Comparison of ENCODE assay signal across 7 mouse cellular contexts in the genomic region with DNA sequence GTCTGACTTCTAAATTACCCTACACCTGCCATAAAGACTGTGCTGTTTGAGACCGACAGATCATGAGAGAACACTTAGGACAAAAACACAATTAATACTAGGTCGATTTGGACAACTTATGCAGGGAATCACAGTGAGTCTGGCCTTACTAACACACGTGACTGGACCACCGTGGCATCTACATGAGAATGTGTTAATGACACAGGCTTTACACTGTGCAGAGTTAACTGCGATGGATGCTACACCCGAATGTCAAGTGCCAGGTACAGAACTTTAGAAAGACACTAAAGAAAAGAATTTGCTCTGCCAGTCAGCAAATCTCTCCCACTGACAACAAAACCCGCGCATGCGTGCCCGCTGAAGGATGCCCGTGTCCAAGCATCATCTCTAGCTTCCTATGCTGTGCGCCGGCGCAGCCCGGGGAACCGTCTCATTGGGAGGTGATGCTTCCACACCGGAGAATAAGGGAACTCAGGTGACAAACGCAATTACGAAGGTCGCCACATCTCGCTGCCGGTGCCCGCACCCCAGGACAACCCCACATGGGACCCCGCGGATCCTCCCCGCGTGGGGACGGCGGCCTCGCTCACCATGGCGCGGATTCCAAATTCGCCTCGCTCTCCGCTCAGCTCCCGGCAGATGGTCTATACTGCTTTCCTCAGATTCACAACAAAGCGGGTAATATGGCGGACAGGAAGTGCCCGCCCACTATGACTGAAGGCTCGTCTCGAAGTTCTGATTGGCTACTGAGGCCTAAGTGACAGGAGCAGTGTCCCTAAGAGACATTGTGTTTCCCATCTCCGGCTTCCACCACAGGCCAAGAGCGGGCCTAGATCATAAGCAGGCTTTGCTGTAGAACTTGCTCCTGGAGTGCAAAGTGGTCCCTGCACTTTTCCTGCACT. TPM values are rescaled to one million over a fixed set of nuclear protein-coding genes. Genes with fewer than 3 reads are reported as not detected.
DNase-seq lines count a peak whose midpoint lies in the region; ATAC-seq and TF ChIP-seq lines count a peak whose summit lies in the region.
"Not testable (repeated sequence)": the region's sequence is repeated elsewhere in the genome, so short reads cannot be mapped to it uniquely, and the experiment has no call there.

A gene (minus strand): TSS at position 639 of the 902 bp plus-strand sequence.

- not testable (repeated sequence) for H3K4me3 ChIP-seq in embryonic facial prominence, embryonic 11.5 days (ENCODE audit: low read depth, low read length); forebrain, postnatal 0 days (ENCODE audit: low read depth, low read length); hindbrain, embryonic 11.5 days (ENCODE audit: low read depth, low read length); intestine, postnatal 0 days (ENCODE audit: low read depth, low read length); liver, embryonic 12.5 days; neural tube, embryonic 12.5 days

- not testable (repeated sequence) for H3K4me1 ChIP-seq in embryonic facial prominence, embryonic 11.5 days (ENCODE audit: control insufficient read depth, insufficient read depth, low read length); forebrain, postnatal 0 days (ENCODE audit: insufficient read depth); hindbrain, embryonic 11.5 days (replicated peaks; ENCODE audit: control insufficient read depth, insufficient read depth, low read length); intestine, postnatal 0 days (replicated peaks; ENCODE audit: control insufficient read depth, insufficient read depth, low read length); liver, embryonic 12.5 days; neural tube, embryonic 12.5 days

- not testable (repeated sequence) for H3K36me3 ChIP-seq in embryonic facial prominence, embryonic 11.5 days (replicated peaks; ENCODE audit: control insufficient read depth, insufficient read depth, low read depth, low read length); forebrain, postnatal 0 days (ENCODE audit: insufficient read depth); hindbrain, embryonic 11.5 days (ENCODE audit: control insufficient read depth, insufficient read depth, low read length); intestine, postnatal 0 days (ENCODE audit: control insufficient read depth, insufficient read depth); liver, embryonic 12.5 days; neural tube, embryonic 12.5 days

- no CpG with 5 or more reads among the region's 43 CpGs for WGBS in embryonic facial prominence, embryonic 11.5 days
- WGBS in forebrain, postnatal 0 days, result no CpG with 5 or more reads among the region's 43 CpGs
- WGBS in hindbrain, embryonic 11.5 days, result no CpG with 5 or more reads among the region's 43 CpGs
- no CpG with 5 or more reads among the region's 43 CpGs for WGBS in intestine, postnatal 0 days
- WGBS in liver, embryonic 12.5 days (ENCODE audit: insufficient replicate concordance), result no CpG with 5 or more reads among the region's 43 CpGs
- WGBS in neural tube, embryonic 12.5 days, result no CpG with 5 or more reads among the region's 43 CpGs

- H3K9ac ChIP-seq in embryonic facial prominence, embryonic 11.5 days (replicated peaks; ENCODE audit: low read length); forebrain, postnatal 0 days; hindbrain, embryonic 11.5 days (ENCODE audit: low read depth, low read length); intestine, postnatal 0 days (ENCODE audit: low read depth, low read length); liver, embryonic 12.5 days; neural tube, embryonic 12.5 days: not testable (repeated sequence)

- H3K27ac ChIP-seq in embryonic facial prominence, embryonic 11.5 days (replicated peaks; ENCODE audit: low read depth, low read length); forebrain, postnatal 0 days (ENCODE audit: low read depth, low read length); hindbrain, embryonic 11.5 days (ENCODE audit: low read depth, low read length); intestine, postnatal 0 days (ENCODE audit: low read depth, low read length); liver, embryonic 12.5 days; neural tube, embryonic 12.5 days: not testable (repeated sequence)

- not testable (repeated sequence) for H3K4me2 ChIP-seq in embryonic facial prominence, embryonic 11.5 days (ENCODE audit: low read depth, low read length); forebrain, postnatal 0 days (ENCODE audit: low read depth); hindbrain, embryonic 11.5 days (replicated peaks; ENCODE audit: low read depth, low read length); intestine, postnatal 0 days (replicated peaks; ENCODE audit: low read depth); liver, embryonic 12.5 days; neural tube, embryonic 12.5 days (replicated peaks)

- not testable (repeated sequence) for TF ChIP-seq CTCF in forebrain, postnatal 0 days (IDR thresholded peaks at IDR 0.05; ENCODE audit: low read depth); intestine, postnatal 0 days (IDR thresholded peaks at IDR 0.05; ENCODE audit: low read depth)

- H3K9me3 ChIP-seq in embryonic facial prominence, embryonic 11.5 days (replicated peaks; ENCODE audit: control insufficient read depth, low read length); forebrain, postnatal 0 days (ENCODE audit: low read length); hindbrain, embryonic 11.5 days (ENCODE audit: control insufficient read depth, low read length); intestine, postnatal 0 days (ENCODE audit: control insufficient read depth); liver, embryonic 12.5 days (replicated peaks); neural tube, embryonic 12.5 days: not testable (repeated sequence)

- DNase-seq in embryonic facial prominence, embryonic 11.5 days (ENCODE audit: low spot score); forebrain, postnatal 0 days; hindbrain, embryonic 11.5 days (ENCODE audit: low spot score): not testable (repeated sequence)

- not testable (repeated sequence) for H3K27me3 ChIP-seq in embryonic facial prominence, embryonic 11.5 days (ENCODE audit: control insufficient read depth, insufficient read depth, low read length); forebrain, postnatal 0 days (ENCODE audit: insufficient read depth, low read length); hindbrain, embryonic 11.5 days (ENCODE audit: control insufficient read depth, insufficient read depth, low read length); intestine, postnatal 0 days (replicated peaks; ENCODE audit: control insufficient read depth, insufficient read depth, low read length); liver, embryonic 12.5 days (replicated peaks); neural tube, embryonic 12.5 days (replicated peaks)

- peak; percentile 98 for ATAC-seq in embryonic facial prominence, embryonic 11.5 days (replicated peaks; ENCODE audit: insufficient number of reproducible peaks, low FRiP score, low TSS enrichment, low read depth)
- ATAC-seq in forebrain, postnatal 0 days, result peak; percentile 98
- peak; percentile 98 for ATAC-seq in hindbrain, embryonic 11.5 days (ENCODE audit: low FRiP score)
- ATAC-seq in intestine, postnatal 0 days, result peak; percentile 96
- ATAC-seq in liver, embryonic 12.5 days, result peak; percentile 84
- peak; percentile 95 for ATAC-seq in megakaryocyte progenitor cell, adult 5-6 weeks (replicated peaks; ENCODE audit: poor library complexity)
- peak; percentile 99 for ATAC-seq in neural tube, embryonic 12.5 days (ENCODE audit: low FRiP score, low read depth)

RNA-seq across cellular contexts. Expression of the gene that starts here (rescaled TPM):
- 5.0 and 6.6 TPM in 2 replicates for polyA plus RNA-seq in embryonic facial prominence, embryonic 11.5 days (2014; fragmentation: Nextera tagmentation; extraction: Ambion mirVana)
- 10.5 and 10.9 TPM in 2 replicates for total RNA-seq in forebrain, postnatal 0 days (2014; rRNA removed)
- polyA plus RNA-seq in forebrain, postnatal 0 days (2015; fragmentation: Nextera tagmentation; extraction: Ambion mirVana), result 3.8 and 4.9 TPM in 2 replicates
- polyA plus RNA-seq in hindbrain, embryonic 11.5 days (2014; fragmentation: Nextera tagmentation; extraction: Ambion mirVana), result 4.6 and 5.4 TPM in 2 replicates
- 0.76 and 0.97 TPM in 2 replicates for polyA plus RNA-seq in intestine, postnatal 0 days (2015; fragmentation: Nextera tagmentation; extraction: Ambion mirVana)
- polyA plus RNA-seq in liver, embryonic 12.5 days (2016; fragmentation: Nextera tagmentation; extraction: Ambion mirVana), result 0.45 and 0.90 TPM in 2 replicates
- 1.3 TPM in 1 of 2 replicates, not detected in the other for total RNA-seq in megakaryocyte progenitor cell, adult 5-6 weeks (2015)
- 0.27 TPM in 1 of 2 replicates, not detected in the other for total RNA-seq in megakaryocyte progenitor cell, adult 5-6 weeks (2017)
- polyA plus RNA-seq in neural tube, embryonic 12.5 days (2016; fragmentation: Nextera tagmentation; extraction: Ambion mirVana), result 5.2 and 5.9 TPM in 2 replicates

Comparison
In these comparisons a context has a peak if more than half of its experiments do, and no peak if none do; other contexts are left out.
1. Peak in ATAC-seq in intestine, postnatal 0 days; RNA of the gene not detected or under 1 TPM.
2. Peak in ATAC-seq in liver, embryonic 12.5 days; RNA of the gene not detected or under 1 TPM.